Mouse (Mus musculus) heart, embryonic 14.5 days (tissue): ENCODE results near the gene Ctnnbl1. TPM values are rescaled to one million over a fixed set of nuclear protein-coding genes. Genes with fewer than 3 reads are reported as not detected.

Experiments used
- ATAC-seq: fragments of 200-750 bp; cut with Nextera tagmentation; 2 replicates; pipeline ENCODE4 v1.8.0; 2017; ENCODE audit warnings: low read depth, moderate TSS enrichment; ENCODE audit not compliant: insufficient number of reproducible peaks, insufficient read depth, low FRiP score
- H3K27ac ChIP-seq, 2 experiments: fragments of 200-500 bp in 1 of 2; fragments of 300-500 bp in 1 of 2; sonication (generic) in 1 of 2; replicated peaks in 1 of 2; 2 replicates each; pipeline ENCODE4 v1.5.1; 2012 to 2014; ENCODE audit warnings: low read depth in 2 of 2, low read length in 2 of 2, control low read depth in 1 of 2, mild to moderate bottlenecking in 1 of 2, mixed read lengths in 1 of 2; ENCODE audit not compliant: control insufficient read depth in 1 of 2, insufficient read depth in 1 of 2
- H3K27me3 ChIP-seq: fragments of 300-500 bp; sonication (generic); 2 replicates; pipeline ENCODE4 v1.6.1; 2014; ENCODE audit warnings: mild to moderate bottlenecking, low read length, control low read depth; ENCODE audit not compliant: control insufficient read depth, insufficient read depth
- H3K36me3 ChIP-seq: fragments of 300-500 bp; sonication (generic); 2 replicates; pipeline ENCODE4 v1.6.1; 2014; ENCODE audit warnings: mild to moderate bottlenecking, control low read depth, low read length, mixed read lengths; ENCODE audit not compliant: control insufficient read depth, insufficient read depth
- H3K4me1 ChIP-seq, 2 experiments: fragments of 200-500 bp in 1 of 2; fragments of 300-500 bp in 1 of 2; sonication (generic) in 1 of 2; 2 replicates each; pipeline ENCODE4 v1.6.1; 2012 to 2014; ENCODE audit warnings: low read length in 2 of 2, control low read depth in 1 of 2, mixed read lengths in 1 of 2; ENCODE audit not compliant: control insufficient read depth in 2 of 2, insufficient read depth in 2 of 2
- H3K4me2 ChIP-seq: fragments of 300-500 bp; sonication (generic); 2 replicates; pipeline ENCODE4 v1.6.1; 2014; ENCODE audit warnings: mild to moderate bottlenecking, low read length
- H3K4me3 ChIP-seq, 2 experiments: fragments of 200-500 bp in 1 of 2; fragments of 300-500 bp in 1 of 2; sonication (generic) in 1 of 2; 2 replicates each; pipeline ENCODE4 v1.5.1; 2012 to 2014; ENCODE audit warnings: low read length in 2 of 2, mild to moderate bottlenecking in 2 of 2, control low read depth in 1 of 2, low read depth in 1 of 2, moderate library complexity in 1 of 2; ENCODE audit not compliant: control insufficient read depth in 1 of 2, insufficient read depth in 1 of 2
- H3K9ac ChIP-seq: fragments of 300-500 bp; sonication (generic); 2 replicates; pipeline ENCODE4 v1.6.1; 2014; ENCODE audit warnings: mild to moderate bottlenecking, low read length
- H3K9me3 ChIP-seq: fragments of 300-500 bp; sonication (generic); 2 replicates; pipeline ENCODE4 v1.6.1; 2016; ENCODE audit warnings: low read length, control low read depth; ENCODE audit not compliant: control insufficient read depth
- WGBS: fragments of 180-500 bp; shearing (Covaris S2); extraction: QIAGEN DNeasy Blood & Tissue Kit; methylation state at CpG from one replicate; pipeline ENCODE4 v1.1.7; 2014; 5-methylcytosine and 5-hydroxymethylcytosine counted together
- polyA plus RNA-seq: library from polyadenylated mRNA; unstranded; fragments of >200 nt; fragmentation: Nextera tagmentation; extraction: Ambion mirVana; gene quantifications from 2 replicates; pipeline ENCODE4 v1.2.1, GENCODE M21; 2014

Gene Ctnnbl1
- polyA plus RNA-seq, 1 experiment from 2014 or later: 29.7 TPM

DNA sequence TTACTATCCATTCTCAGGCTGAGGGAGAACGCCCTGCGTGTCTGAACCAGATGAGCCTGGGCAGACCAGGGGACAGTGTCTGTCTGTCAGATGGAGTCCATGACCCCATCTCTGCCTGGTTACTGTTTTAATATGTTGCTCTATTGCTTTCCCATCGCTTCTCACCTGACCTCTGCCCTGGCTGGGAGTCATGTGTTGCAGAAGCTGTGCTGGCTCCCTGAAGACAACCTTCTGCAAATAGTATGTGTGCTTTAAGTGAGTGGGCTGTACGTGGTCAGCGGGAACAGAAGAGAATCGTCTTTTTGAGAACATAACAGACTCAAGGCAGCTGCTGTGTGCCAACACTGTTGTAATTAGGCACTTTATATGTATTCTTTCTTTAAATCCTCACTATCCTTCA is 47.0 kb downstream of the Ctnnbl1 start:
- H3K4me3 ChIP-seq: no peak overlapping the region
- no peaks in the 10 kb centered on the region for H3K9me3 ChIP-seq
- peaks cover 20% of the 10 kb centered on the region for H3K36me3 ChIP-seq
- WGBS: 83% methylated on average over 6 of the region's 6 CpGs
- H3K27ac ChIP-seq: no peak overlapping the region
- ATAC-seq: no peak
- peaks cover 0 to 4% of the 10 kb centered on the region in 2 experiments; a peak in 3 of 4 replicates for H3K4me1 ChIP-seq
- H3K4me2 ChIP-seq: no peak overlapping the region
- H3K27me3 ChIP-seq: no peaks in the 10 kb centered on the region
- H3K9ac ChIP-seq: no peak overlapping the region

DNA sequence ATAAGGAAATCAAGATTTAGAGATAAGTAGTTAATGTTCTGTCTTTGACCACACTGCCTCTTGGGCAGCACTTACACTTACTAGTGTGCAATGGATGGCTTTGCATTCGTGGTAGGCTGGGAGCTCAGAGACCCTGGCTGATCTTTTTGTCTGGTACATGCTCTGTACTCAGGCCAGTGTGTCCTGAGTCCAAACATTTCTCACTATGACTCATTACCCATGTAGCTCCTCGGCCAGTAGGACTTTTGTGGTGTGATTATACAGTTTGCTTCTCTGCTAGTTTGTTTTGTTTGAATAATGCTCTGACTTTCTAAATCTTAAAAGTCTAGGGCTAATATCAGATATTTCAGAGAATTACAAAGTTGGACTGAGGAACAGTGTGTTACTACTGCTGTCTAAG is 47.4 kb downstream of the Ctnnbl1 start:
- no peak overlapping the region for H3K4me3 ChIP-seq
- peaks cover 20% of the 10 kb centered on the region for H3K36me3 ChIP-seq
- H3K27ac ChIP-seq: no peak overlapping the region
- H3K9me3 ChIP-seq: no peaks in the 10 kb centered on the region
- WGBS: 77% methylated on average over 2 of the region's 2 CpGs
- H3K9ac ChIP-seq: no peak overlapping the region
- H3K27me3 ChIP-seq: no peaks in the 10 kb centered on the region
- peaks cover 0 to 4% of the 10 kb centered on the region in 2 experiments; a peak in 3 of 4 replicates for H3K4me1 ChIP-seq
- no peak overlapping the region for H3K4me2 ChIP-seq
- ATAC-seq: no peak

DNA sequence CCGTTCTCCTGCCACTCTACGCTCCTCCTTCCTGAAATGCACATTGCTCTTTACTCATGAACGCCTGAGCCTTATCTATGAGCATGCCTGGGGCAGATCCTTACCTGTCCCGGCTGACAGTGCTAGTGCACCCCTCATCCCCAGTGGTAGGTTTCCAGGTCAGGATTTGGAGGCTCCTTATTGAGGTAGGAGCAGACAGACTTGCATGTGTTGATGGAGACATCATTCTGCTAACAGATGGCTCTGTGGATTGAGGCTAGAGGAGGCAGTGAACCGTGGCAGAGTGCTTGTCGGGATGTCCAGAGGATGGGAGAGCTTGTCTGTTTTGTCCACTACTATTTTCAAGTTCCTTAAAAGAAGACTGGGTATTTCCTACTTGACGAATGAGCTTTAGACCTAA is 52.0 kb downstream of the Ctnnbl1 start:
- peaks cover 7% of the 10 kb centered on the region; the same call in 1 of the 2 replicates for H3K36me3 ChIP-seq
- H3K9me3 ChIP-seq: no peaks in the 10 kb centered on the region
- no peak overlapping the region for H3K4me3 ChIP-seq
- H3K9ac ChIP-seq: no peak overlapping the region
- no peaks in the 10 kb centered on the region for H3K27me3 ChIP-seq
- WGBS: 71% methylated on average over 7 of the region's 7 CpGs
- no peak for ATAC-seq
- no peak overlapping the region for H3K4me2 ChIP-seq
- H3K4me1 ChIP-seq: peaks cover 0 to 4% of the 10 kb centered on the region in 2 experiments; a peak in 3 of 4 replicates
- no peak overlapping the region for H3K27ac ChIP-seq

- no peak overlapping the region for H3K27ac ChIP-seq
- no peak overlapping the region for H3K4me3 ChIP-seq
- H3K4me1 ChIP-seq: peaks cover 0 to 4% of the 10 kb centered on the region in 2 experiments; a peak in 3 of 4 replicates
- peaks cover 3% of the 10 kb centered on the region; the same call in 1 of the 2 replicates for H3K36me3 ChIP-seq
- no peaks in the 10 kb centered on the region for H3K9me3 ChIP-seq
- no peak overlapping the region for H3K9ac ChIP-seq
- no peak overlapping the region for H3K4me2 ChIP-seq
- ATAC-seq: no peak
- H3K27me3 ChIP-seq: no peaks in the 10 kb centered on the region
- WGBS: 88% methylated on average over 8 of the region's 8 CpGs
Measured at GRCm38 (mm10) chr2:157790836-157791495, 53.8 kb downstream of the Ctnnbl1 start.

GRCm38 (mm10) chr2:157791528-157792162 is 54.4 kb downstream of the Ctnnbl1 start:
- ATAC-seq: no peak
- no peak overlapping the region for H3K4me2 ChIP-seq
- H3K9me3 ChIP-seq: no peaks in the 10 kb centered on the region
- no peaks in the 10 kb centered on the region for H3K27me3 ChIP-seq
- H3K4me1 ChIP-seq: peaks cover 0 to 4% of the 10 kb centered on the region in 2 experiments; a peak in 3 of 4 replicates
- H3K36me3 ChIP-seq: peaks cover 3% of the 10 kb centered on the region; the same call in 1 of the 2 replicates
- no peak overlapping the region for H3K4me3 ChIP-seq
- H3K27ac ChIP-seq: no peak overlapping the region
- no peak overlapping the region for H3K9ac ChIP-seq
- 78% methylated on average over 14 of the region's 14 CpGs for WGBS

GRCm38 (mm10) chr2:157792840-157793552 is 55.8 kb downstream of the Ctnnbl1 start:
- 80% methylated on average over 10 of the region's 10 CpGs for WGBS
- no peak overlapping the region for H3K4me3 ChIP-seq
- no peaks in the 10 kb centered on the region for H3K9me3 ChIP-seq
- H3K27ac ChIP-seq: no peak overlapping the region
- H3K4me2 ChIP-seq: no peak overlapping the region
- no peak for ATAC-seq
- no peak overlapping the region for H3K9ac ChIP-seq
- H3K36me3 ChIP-seq: peaks cover 3% of the 10 kb centered on the region; the same call in 1 of the 2 replicates
- peaks cover 0 to 4% of the 10 kb centered on the region in 2 experiments; a peak in 2 of 4 replicates for H3K4me1 ChIP-seq
- H3K27me3 ChIP-seq: no peaks in the 10 kb centered on the region

DNA sequence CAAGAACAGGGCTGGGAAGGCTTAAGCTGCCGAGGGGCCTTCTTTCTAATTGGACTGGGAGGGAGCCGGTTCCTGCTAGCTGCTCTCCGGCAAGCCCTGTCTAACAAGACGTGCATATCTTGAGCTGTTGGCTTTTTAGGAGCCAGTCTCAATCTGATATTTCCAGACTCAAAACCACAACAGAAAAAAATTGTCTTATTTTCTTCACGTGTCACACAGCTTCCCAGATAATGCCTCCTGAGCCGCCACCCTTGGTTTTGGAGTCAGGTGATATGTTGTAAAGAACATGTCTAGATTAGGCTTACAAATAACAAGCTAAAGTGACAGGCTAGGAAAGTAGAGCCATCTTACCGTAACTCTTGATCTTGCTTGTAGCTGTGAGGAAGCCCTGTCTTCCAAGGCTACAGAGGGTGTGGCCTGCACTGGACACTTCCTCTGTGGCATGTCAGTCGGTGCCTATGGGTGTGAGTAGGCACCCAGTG is 56.7 kb downstream of the Ctnnbl1 start:
- ATAC-seq: no peak
- Histone ChIP-seq H3K9me3 (no peaks in the 10 kb centered on the region), H3K27me3 (no peaks in the 10 kb centered on the region), H3K9ac (no peak overlapping the region), H3K27ac (no peak overlapping the region), H3K4me1 (no peaks in the 10 kb centered on the region), H3K36me3 (peaks cover 3% of the 10 kb centered on the region; the same call in 1 of the 2 replicates), H3K4me2 (no peak overlapping the region), H3K4me3 (no peak overlapping the region)
- WGBS: 69% methylated on average over 8 of the region's 8 CpGs
